ENCODE assay signal across 9 mouse cellular contexts in the genomic region with DNA sequence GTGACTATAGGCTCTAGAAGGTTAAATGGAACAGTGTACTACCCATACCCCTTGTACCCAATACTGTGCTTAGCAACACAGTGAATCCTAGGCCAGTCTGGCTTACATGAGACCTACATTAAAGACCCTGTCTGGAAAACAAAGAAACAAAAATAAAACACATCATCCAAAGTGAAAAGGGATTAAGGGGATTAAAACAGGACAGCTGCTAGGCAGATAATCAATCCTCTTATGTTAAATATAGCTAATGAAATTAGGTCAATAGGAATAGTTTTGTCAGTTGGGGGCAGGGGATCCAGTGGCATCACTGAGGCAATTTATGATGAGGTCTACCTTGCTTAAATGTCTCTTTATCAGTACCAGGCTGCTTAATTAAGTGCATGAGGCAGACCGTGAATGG. TPM values are rescaled to one million over a fixed set of nuclear protein-coding genes. Genes with fewer than 3 reads are reported as not detected.
DNase-seq lines count a peak whose midpoint lies in the region; ATAC-seq and TF ChIP-seq lines count a peak whose summit lies in the region.
"Had no signal": no experiment of that assay in that cellular context is flagged by ENCODE, and none has a peak within 500 bp of the region (broad histone marks: within the 10 kb centered on the region; RNA-seq: fewer than 3 reads in every experiment).

A gene (plus strand): TSS at position 322 of the 400 bp plus-strand sequence.

- no peak for TF ChIP-seq CTCF in intestine, postnatal 0 days (IDR thresholded peaks at IDR 0.05; ENCODE audit: low read depth)
- no peak for TF ChIP-seq CTCF in kidney, adult 2 months (conservative IDR thresholded peaks at IDR 0.05; ENCODE audit: insufficient read depth, insufficient read length, low read depth, low read length)

- H3K27me3 ChIP-seq in intestine, embryonic 14.5 days (replicated peaks; ENCODE audit: control insufficient read depth, insufficient read depth, low read length), result no peaks in the 10 kb centered on the region
- no peaks in the 10 kb centered on the region for H3K27me3 ChIP-seq in intestine, postnatal 0 days (replicated peaks; ENCODE audit: control insufficient read depth, insufficient read depth, low read length)
- no peaks in the 10 kb centered on the region for H3K27me3 ChIP-seq in heart, embryonic 13.5 days (replicated peaks)
- H3K27me3 ChIP-seq in limb, embryonic 13.5 days, result no peaks in the 10 kb centered on the region
- H3K27me3 ChIP-seq in kidney, adult 2 months (replicated peaks; ENCODE audit: control insufficient read depth, insufficient read depth, low read length), result no peaks in the 10 kb centered on the region
- H3K27me3 ChIP-seq: liver, embryonic 13.5 days had no signal

- H3K9ac ChIP-seq in intestine, embryonic 14.5 days (ENCODE audit: low read length), result no peak within 1 kb of the TSS
- H3K9ac ChIP-seq in intestine, postnatal 0 days (ENCODE audit: low read depth, low read length), result no peak within 1 kb of the TSS
- H3K9ac ChIP-seq in heart, embryonic 13.5 days, result no peak within 1 kb of the TSS
- no peak within 1 kb of the TSS for H3K9ac ChIP-seq in limb, embryonic 13.5 days
- H3K9ac ChIP-seq: liver, embryonic 13.5 days had no signal

- no peaks in the 10 kb centered on the region for H3K9me3 ChIP-seq in intestine, embryonic 14.5 days (ENCODE audit: control insufficient read depth, low read length)
- no peaks in the 10 kb centered on the region for H3K9me3 ChIP-seq in intestine, postnatal 0 days (ENCODE audit: control insufficient read depth)
- no peaks in the 10 kb centered on the region for H3K9me3 ChIP-seq in heart, embryonic 13.5 days
- H3K9me3 ChIP-seq in limb, embryonic 13.5 days, result no peaks in the 10 kb centered on the region
- H3K9me3 ChIP-seq: liver, embryonic 13.5 days had no signal

- no peak for DNase-seq in intestine, embryonic 14.5 days (ENCODE audit: low spot score)
- DNase-seq in adrenal gland, adult 8-10 months, result no peak
- no peak for DNase-seq in kidney, adult 2 months
- DNase-seq in B cell, adult 2 months, result no peak
- DNase-seq: liver, embryonic 13.5 days had no signal

- TF ChIP-seq POLR2A in kidney, adult 2 months (IDR thresholded peaks at IDR 0.05; ENCODE audit: low read depth, low read length), result no peak

- no peak within 1 kb of the TSS for H3K4me3 ChIP-seq in intestine, embryonic 14.5 days (ENCODE audit: low read depth, low read length)
- no peak within 1 kb of the TSS for H3K4me3 ChIP-seq in intestine, postnatal 0 days (ENCODE audit: low read depth, low read length)
- no peak within 1 kb of the TSS for H3K4me3 ChIP-seq in heart, embryonic 13.5 days
- H3K4me3 ChIP-seq in limb, embryonic 13.5 days, result no peak within 1 kb of the TSS
- H3K4me3 ChIP-seq in kidney, adult 2 months (ENCODE audit: insufficient read depth, low read depth, low read length), result no peak within 1 kb of the TSS
- H3K4me3 ChIP-seq: liver, embryonic 13.5 days had no signal

- no peaks in the 10 kb centered on the region for H3K36me3 ChIP-seq in intestine, embryonic 14.5 days (ENCODE audit: control insufficient read depth, insufficient read depth, low read length)
- H3K36me3 ChIP-seq in intestine, postnatal 0 days (ENCODE audit: control insufficient read depth, insufficient read depth), result no peaks in the 10 kb centered on the region
- H3K36me3 ChIP-seq in heart, embryonic 13.5 days, result no peaks in the 10 kb centered on the region
- no peaks in the 10 kb centered on the region for H3K36me3 ChIP-seq in limb, embryonic 13.5 days
- H3K36me3 ChIP-seq in kidney, adult 2 months (ENCODE audit: control insufficient read depth, insufficient read depth, low read length), result no peaks in the 10 kb centered on the region
- H3K36me3 ChIP-seq: liver, embryonic 13.5 days had no signal

- ATAC-seq in intestine, embryonic 14.5 days (replicated peaks; ENCODE audit: low FRiP score, low TSS enrichment, low read depth), result no peak
- ATAC-seq in intestine, postnatal 0 days, result no peak
- ATAC-seq in heart, embryonic 13.5 days (ENCODE audit: extremely low read depth, insufficient number of reproducible peaks, low FRiP score, low TSS enrichment), result no peak
- ATAC-seq in limb, embryonic 13.5 days (ENCODE audit: low FRiP score, low read depth), result no peak
- ATAC-seq in cerebellum, adult (ENCODE audit: insufficient number of reproducible peaks, low FRiP score, low TSS enrichment), result no peak

- H3K4me2 ChIP-seq in intestine, embryonic 14.5 days (ENCODE audit: low read length), result no peak within 1 kb of the TSS
- H3K4me2 ChIP-seq in intestine, postnatal 0 days (replicated peaks; ENCODE audit: low read depth), result no peak within 1 kb of the TSS
- no peak within 1 kb of the TSS for H3K4me2 ChIP-seq in heart, embryonic 13.5 days
- no peak within 1 kb of the TSS for H3K4me2 ChIP-seq in limb, embryonic 13.5 days (replicated peaks)
- H3K4me2 ChIP-seq: liver, embryonic 13.5 days had no signal

- 83% methylated on average over 1 of the region's 1 CpGs for WGBS in intestine, embryonic 14.5 days
- 96% methylated on average over 1 of the region's 1 CpGs for WGBS in intestine, postnatal 0 days
- WGBS in heart, embryonic 13.5 days, result 86% methylated on average over 1 of the region's 1 CpGs
- 82% methylated on average over 1 of the region's 1 CpGs for whole genome bisulfite sequencing in limb, embryonic 13.5 days
- WGBS in kidney, adult 2 months, result 63% methylated on average over 1 of the region's 1 CpGs

- H3K27ac ChIP-seq in intestine, embryonic 14.5 days (ENCODE audit: low read depth), result no peak within 1 kb of the TSS
- no peak within 1 kb of the TSS for H3K27ac ChIP-seq in intestine, postnatal 0 days (ENCODE audit: low read depth, low read length)
- no peak within 1 kb of the TSS for H3K27ac ChIP-seq in heart, embryonic 13.5 days (replicated peaks)
- no peak within 1 kb of the TSS for H3K27ac ChIP-seq in limb, embryonic 13.5 days
- no peak within 1 kb of the TSS for H3K27ac ChIP-seq in kidney, adult 2 months (ENCODE audit: insufficient read depth, low read depth, low read length)
- H3K27ac ChIP-seq: liver, embryonic 13.5 days had no signal

- H3K4me1 ChIP-seq in intestine, embryonic 14.5 days (replicated peaks; ENCODE audit: control insufficient read depth, insufficient read depth, low read length), result no peaks in the 10 kb centered on the region
- H3K4me1 ChIP-seq in intestine, postnatal 0 days (replicated peaks; ENCODE audit: control insufficient read depth, insufficient read depth, low read length), result no peaks in the 10 kb centered on the region
- H3K4me1 ChIP-seq in heart, embryonic 13.5 days, result no peaks in the 10 kb centered on the region
- no peaks in the 10 kb centered on the region for H3K4me1 ChIP-seq in limb, embryonic 13.5 days
- no peaks in the 10 kb centered on the region for H3K4me1 ChIP-seq in kidney, adult 2 months (ENCODE audit: control insufficient read depth, insufficient read depth, low read length)
- H3K4me1 ChIP-seq: liver, embryonic 13.5 days had no signal

RNA-seq across cellular contexts. Expression of the gene that starts here (rescaled TPM):
- polyA plus RNA-seq in intestine, embryonic 14.5 days (2014; fragmentation: Nextera tagmentation; extraction: Ambion mirVana), result 11.9 and 13.0 TPM in 2 replicates
- 6.5 and 7.0 TPM in 2 replicates for polyA plus RNA-seq in intestine, postnatal 0 days (2015; fragmentation: Nextera tagmentation; extraction: Ambion mirVana)
- total RNA-seq in adrenal gland, adult 8-10 months (2022), result 10 to 100 TPM; 22.3 to 27.6 (median 24.9) TPM
- 9.9 and 10.1 TPM in 2 replicates for polyA plus RNA-seq in heart, embryonic 13.5 days (2015; fragmentation: Nextera tagmentation; extraction: Ambion mirVana)
- polyA plus RNA-seq in limb, embryonic 13.5 days (2015; fragmentation: Nextera tagmentation; extraction: Ambion mirVana), result 15.0 and 15.9 TPM in 2 replicates
- polyA plus RNA-seq in kidney, adult 2 months (2012; rRNA removed), result 3.0 and 3.4 TPM in 2 replicates
